Mouse (Mus musculus) embryonic facial prominence, embryonic 12.5 days (tissue): ENCODE results near the gene Srgap2. TPM values are rescaled to one million over a fixed set of nuclear protein-coding genes. Genes with fewer than 3 reads are reported as not detected.

Experiments used
- ATAC-seq: fragments of 200-750 bp; cut with Nextera tagmentation; 2 replicates; pipeline ENCODE4 v1.8.0; 2017; ENCODE audit not compliant: insufficient number of reproducible peaks, insufficient read depth, low FRiP score, low TSS enrichment
- H3K27ac ChIP-seq: fragments of 300-500 bp; sonication (generic); 2 replicates; pipeline ENCODE4 v1.5.1; 2016; ENCODE audit warnings: mild to moderate bottlenecking
- H3K27me3 ChIP-seq: fragments of 300-500 bp; sonication (generic); 2 replicates; pipeline ENCODE4 v1.6.1; 2016; ENCODE audit warnings: mild to moderate bottlenecking, moderate library complexity
- H3K36me3 ChIP-seq: fragments of 300-500 bp; sonication (generic); 2 replicates; pipeline ENCODE4 v1.6.1; 2016; ENCODE audit warnings: mild to moderate bottlenecking
- H3K4me1 ChIP-seq: fragments of 300-500 bp; sonication (generic); 2 replicates; pipeline ENCODE4 v1.6.1; 2016
- H3K4me2 ChIP-seq: fragments of 300-500 bp; sonication (generic); replicated peaks from 2 replicates; pipeline ENCODE4 v1.6.1; 2016; ENCODE audit warnings: mild to moderate bottlenecking, moderate library complexity
- H3K4me3 ChIP-seq: fragments of 300-500 bp; sonication (generic); 2 replicates; pipeline ENCODE4 v1.5.1; 2016; ENCODE audit warnings: mild to moderate bottlenecking
- H3K9ac ChIP-seq: fragments of 300-500 bp; sonication (generic); 2 replicates; pipeline ENCODE4 v1.6.1; 2016; ENCODE audit warnings: mild to moderate bottlenecking, moderate library complexity
- H3K9me3 ChIP-seq: fragments of 300-500 bp; sonication (generic); 2 replicates; pipeline ENCODE4 v1.6.1; 2016; ENCODE audit warnings: mild to moderate bottlenecking, moderate library complexity
- WGBS: fragments of 180-500 bp; shearing (Covaris S2); methylation state at CpG from one replicate; pipeline ENCODE4 v1.1.7; 2016; 5-methylcytosine and 5-hydroxymethylcytosine counted together
- polyA plus RNA-seq: library from polyadenylated mRNA; unstranded; fragments of >200 nt; fragmentation: Nextera tagmentation; extraction: Ambion mirVana; gene quantifications from 2 replicates; pipeline ENCODE4 v1.2.1, GENCODE M21; 2016

Srgap2 gene
- polyA plus RNA-seq, 1 experiment from 2014 or later = 18.3 TPM

GRCm38 (mm10) chr1:131288938-131289337, 238.2 kb downstream of the Srgap2 start:
- no peak overlapping the region for H3K27ac ChIP-seq
- 85% methylated on average over 6 of the region's 6 CpGs for WGBS
- H3K4me2 ChIP-seq = no peak overlapping the region
- no peak overlapping the region for H3K9ac ChIP-seq
- no peak for ATAC-seq
- H3K27me3 ChIP-seq = no peaks in the 10 kb centered on the region
- no peaks in the 10 kb centered on the region for H3K9me3 ChIP-seq
- H3K4me3 ChIP-seq = no peak overlapping the region
- H3K36me3 ChIP-seq = peaks cover 27% of the 10 kb centered on the region
- H3K4me1 ChIP-seq = no peaks in the 10 kb centered on the region

DNA sequence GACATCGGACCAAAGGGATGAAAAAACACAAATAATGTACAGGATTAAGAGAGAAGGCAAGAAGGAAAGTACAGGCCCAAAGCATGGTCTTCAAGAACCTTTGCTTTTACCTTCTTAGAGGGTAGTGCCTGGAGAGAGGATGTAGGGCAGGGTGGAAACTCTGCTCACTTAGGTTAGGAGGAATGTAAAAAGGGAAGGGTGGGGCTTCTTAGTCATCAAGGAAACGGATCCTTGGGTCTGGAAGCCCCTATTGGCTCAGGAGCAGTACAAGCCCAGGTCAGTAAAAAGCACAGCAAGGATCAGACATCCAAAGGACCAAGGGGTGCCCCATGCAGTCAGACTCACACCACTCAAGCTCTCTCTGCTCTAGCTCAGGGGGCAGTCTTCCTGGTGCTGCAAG, 239.9 kb downstream of the Srgap2 start:
- H3K4me1 ChIP-seq = no peaks in the 10 kb centered on the region
- no peaks in the 10 kb centered on the region for H3K9me3 ChIP-seq
- no peak overlapping the region for H3K27ac ChIP-seq
- no peaks in the 10 kb centered on the region for H3K27me3 ChIP-seq
- H3K4me2 ChIP-seq = no peak overlapping the region
- peaks cover 22% of the 10 kb centered on the region for H3K36me3 ChIP-seq
- no peak overlapping the region for H3K9ac ChIP-seq
- H3K4me3 ChIP-seq = no peak overlapping the region
- 74% methylated on average over 2 of the region's 2 CpGs for WGBS
- ATAC-seq = no peak

GRCm38 (mm10) chr1:131286803-131287202, 240.3 kb downstream of the Srgap2 start:
- H3K4me1 ChIP-seq = no peaks in the 10 kb centered on the region
- no peaks in the 10 kb centered on the region for H3K27me3 ChIP-seq
- no peak overlapping the region for H3K9ac ChIP-seq
- peaks cover 18% of the 10 kb centered on the region for H3K36me3 ChIP-seq
- 81% methylated on average over 5 of the region's 5 CpGs for WGBS
- H3K4me2 ChIP-seq = no peak overlapping the region
- no peak overlapping the region for H3K27ac ChIP-seq
- no peak for ATAC-seq
- no peaks in the 10 kb centered on the region for H3K9me3 ChIP-seq
- no peak overlapping the region for H3K4me3 ChIP-seq

- WGBS = 76% methylated on average over 4 of the region's 4 CpGs
Measured at GRCm38 (mm10) chr1:131284616-131285015, 242.5 kb downstream of the Srgap2 start.

GRCm38 (mm10) chr1:131284167-131284566, 243.0 kb downstream of the Srgap2 start:
- Histone ChIP-seq H3K4me2 (no peak overlapping the region), H3K4me1 (peaks cover 6% of the 10 kb centered on the region; the same call in 1 of the 2 replicates), H3K9me3 (no peaks in the 10 kb centered on the region), H3K36me3 (peaks cover 7% of the 10 kb centered on the region), H3K4me3 (no peak overlapping the region), H3K9ac (no peak overlapping the region), H3K27ac (no peak overlapping the region), H3K27me3 (no peaks in the 10 kb centered on the region)
- 97% methylated on average over 1 of the region's 1 CpGs for WGBS
- no peak for ATAC-seq

More at GRCm38 (mm10) chr1:131284616-131285015, 242.5 kb downstream of the Srgap2 start:
- H3K4me2 ChIP-seq = no peak overlapping the region
- H3K4me1 ChIP-seq = 0 out of 2 replicates have a peak, but pooled peaks cover 1% of the 10 kb centered on the region
- no peak overlapping the region for H3K9ac ChIP-seq
- peaks cover 12% of the 10 kb centered on the region for H3K36me3 ChIP-seq
- no peak for ATAC-seq
- no peak overlapping the region for H3K27ac ChIP-seq
- no peak overlapping the region for H3K4me3 ChIP-seq
- no peaks in the 10 kb centered on the region for H3K27me3 ChIP-seq
- H3K9me3 ChIP-seq = no peaks in the 10 kb centered on the region

DNA sequence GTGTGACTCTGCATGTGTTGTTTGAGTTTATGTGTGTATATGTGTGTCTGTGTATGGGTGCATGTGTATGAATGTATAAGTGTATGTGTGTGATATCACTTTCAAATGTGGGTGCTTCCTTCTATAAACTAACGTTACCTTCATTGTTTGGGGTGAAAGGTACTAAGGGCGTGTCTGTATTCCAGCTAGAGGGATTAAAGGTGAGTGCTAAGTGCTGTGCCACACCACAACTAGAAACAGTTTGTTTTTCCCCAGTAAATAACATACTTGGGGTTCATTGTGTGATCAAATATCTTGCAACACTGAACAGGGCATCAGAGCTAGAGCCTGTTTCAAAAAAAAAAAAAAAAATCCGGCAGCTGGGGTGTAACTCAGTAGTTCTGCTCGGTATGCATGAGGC, 245.4 kb downstream of the Srgap2 start:
- Histone ChIP-seq H3K27me3 (no peaks in the 10 kb centered on the region), H3K9ac (no peak overlapping the region), H3K4me2 (no peak overlapping the region), H3K9me3 (no peaks in the 10 kb centered on the region), H3K27ac (no peak overlapping the region), H3K4me3 (no peak overlapping the region), H3K4me1 (peaks cover 13% of the 10 kb centered on the region; the same call in 1 of the 2 replicates), H3K36me3 (no peaks in the 10 kb centered on the region)
- ATAC-seq = no peak
- 52% methylated on average over 4 of the region's 4 CpGs for WGBS

DNA sequence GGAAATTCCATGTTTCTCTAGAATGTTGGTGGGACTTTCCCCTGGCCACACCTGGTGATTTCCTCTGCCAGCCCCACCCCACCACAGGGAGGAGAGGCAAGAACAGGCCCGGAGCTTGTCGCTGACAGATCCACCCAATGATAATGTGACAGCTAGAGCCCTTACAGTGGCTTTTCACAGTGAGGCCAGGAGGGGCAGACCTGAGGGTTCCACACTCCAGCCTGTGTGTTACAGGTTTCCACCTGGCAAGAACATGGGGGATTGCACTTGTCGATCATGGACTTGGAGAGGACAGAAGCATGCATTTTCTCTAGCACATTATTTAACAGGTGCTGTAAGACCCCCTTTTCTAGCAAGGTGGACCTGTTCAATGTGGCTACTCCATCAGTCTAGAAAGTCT, 246.9 kb downstream of the Srgap2 start:
- peaks cover 13% of the 10 kb centered on the region; the same call in 1 of the 2 replicates for H3K4me1 ChIP-seq
- H3K9ac ChIP-seq = no peak overlapping the region
- WGBS = 57% methylated on average over 3 of the region's 3 CpGs
- no peaks in the 10 kb centered on the region for H3K9me3 ChIP-seq
- H3K4me2 ChIP-seq = no peak overlapping the region
- H3K27ac ChIP-seq = no peak overlapping the region
- no peaks in the 10 kb centered on the region for H3K27me3 ChIP-seq
- no peak for ATAC-seq
- no peak overlapping the region for H3K4me3 ChIP-seq
- H3K36me3 ChIP-seq = no peaks in the 10 kb centered on the region

GRCm38 (mm10) chr1:131279456-131279776, 247.7 kb downstream of the Srgap2 start, which contains the start of gene Ikbke:
Ikbke (minus strand) TSS chr1:131279606.
- Histone ChIP-seq H3K27ac (0 out of 2 replicates have a peak within 1 kb of the TSS, but pooled peaks have one; percentile 36), H3K36me3 (no peaks in the 10 kb centered on the region), H3K9ac (0 out of 2 replicates have a peak within 1 kb of the TSS, but pooled peaks have one; percentile 19), H3K4me1 (peaks cover 13% of the 10 kb centered on the region; the same call in 1 of the 2 replicates), H3K27me3 (no peaks in the 10 kb centered on the region), H3K4me2 (peak within 1 kb of the TSS; percentile 52), H3K9me3 (no peaks in the 10 kb centered on the region), H3K4me3 (peak within 1 kb of the TSS; percentile 35)
- WGBS = 32% methylated on average over 4 of the region's 4 CpGs
- ATAC-seq = no peak

- Histone ChIP-seq H3K4me1 (peaks cover 13% of the 10 kb centered on the region; the same call in 1 of the 2 replicates), H3K4me3 (peak overlapping the region; percentile 35), H3K9me3 (no peaks in the 10 kb centered on the region), H3K36me3 (no peaks in the 10 kb centered on the region), H3K27me3 (no peaks in the 10 kb centered on the region), H3K4me2 (peak overlapping the region; percentile 52), H3K9ac (0 out of 2 replicates have a peak overlapping the region, but pooled peaks have one; percentile 19), H3K27ac (0 out of 2 replicates have a peak overlapping the region, but pooled peaks have one; percentile 36)
- ATAC-seq = no peak
- 47% methylated on average over 8 of the region's 8 CpGs for WGBS
Measured at GRCm38 (mm10) chr1:131278606-131279455, 248.3 kb downstream of the Srgap2 start.

DNA sequence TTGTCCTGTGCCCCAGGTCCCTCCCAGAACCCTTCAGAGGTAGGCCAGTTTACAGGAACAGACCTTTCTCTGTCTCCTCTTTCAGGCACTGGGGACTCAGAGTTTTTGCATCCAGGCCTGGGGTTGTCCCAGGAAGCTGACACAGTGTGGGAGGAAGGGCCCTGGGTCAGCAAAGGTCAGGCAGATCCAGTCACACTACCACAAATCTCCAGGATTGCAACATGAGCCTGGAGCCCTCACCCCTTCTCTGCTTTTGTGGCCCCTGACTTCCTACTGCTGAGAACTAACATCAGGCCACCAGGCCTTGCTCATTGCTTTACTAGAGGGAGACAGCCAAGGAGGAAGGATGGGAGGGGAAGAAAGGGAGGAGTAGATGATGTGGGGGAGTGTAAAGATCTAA, 250.3 kb downstream of the Srgap2 start:
- Histone ChIP-seq H3K27ac (no peak overlapping the region), H3K4me2 (no peak overlapping the region), H3K36me3 (no peaks in the 10 kb centered on the region), H3K4me3 (no peak overlapping the region), H3K9me3 (no peaks in the 10 kb centered on the region), H3K4me1 (peaks cover 13% of the 10 kb centered on the region; the same call in 1 of the 2 replicates), H3K9ac (no peak overlapping the region), H3K27me3 (no peaks in the 10 kb centered on the region)
- no peak for ATAC-seq

GRCm38 (mm10) chr1:131275577-131275976, 251.6 kb downstream of the Srgap2 start:
- H3K4me1 ChIP-seq = peaks cover 13% of the 10 kb centered on the region; the same call in 1 of the 2 replicates
- H3K27ac ChIP-seq = no peak overlapping the region
- H3K27me3 ChIP-seq = no peaks in the 10 kb centered on the region
- no peak for ATAC-seq
- no peaks in the 10 kb centered on the region for H3K36me3 ChIP-seq
- H3K9ac ChIP-seq = no peak overlapping the region
- 78% methylated on average over 14 of the region's 14 CpGs for WGBS
- no peaks in the 10 kb centered on the region for H3K9me3 ChIP-seq
- H3K4me3 ChIP-seq = no peak overlapping the region
- H3K4me2 ChIP-seq = no peak overlapping the region
